Mouse (Mus musculus): ENCODE data around the gene Serinc2. TPM values are rescaled to one million over a fixed set of nuclear protein-coding genes. Genes with fewer than 3 reads are reported as not detected.

Gene Serinc2
- polyA plus RNA-seq (2016; fragmentation: Nextera tagmentation; extraction: Ambion mirVana) = 61.3 and 71.6 TPM in 2 replicates

GRCm38 (mm10) chr4:130279105-130279504 is at the start of gene Serinc2:
Gene Serinc2 (minus strand): TSS chr4:130279205.
- H3K9me3 ChIP-seq = no peaks in the 10 kb centered on the region
- no peaks in the 10 kb centered on the region for H3K36me3 ChIP-seq
- H3K4me1 ChIP-seq = peaks cover 5% of the 10 kb centered on the region; the same call in 1 of the 2 replicates
- 71% methylated on average over 2 of the region's 2 CpGs for WGBS
- ATAC-seq (ENCODE audit: low FRiP score, low read depth) = no peak
- H3K9ac ChIP-seq = no peak within 1 kb of the TSS
- 0 out of 2 replicates have a peak, but pooled peaks cover 7% of the 10 kb centered on the region for H3K27me3 ChIP-seq (replicated peaks)
- no peak within 1 kb of the TSS for H3K4me3 ChIP-seq
- no peak within 1 kb of the TSS for H3K27ac ChIP-seq
- no peak within 1 kb of the TSS for H3K4me2 ChIP-seq (replicated peaks)

GRCm38 (mm10) chr4:130327366-130327765 is 48.4 kb upstream of the Serinc2 start:
- H3K36me3 ChIP-seq = peaks cover 71% of the 10 kb centered on the region
- 87% methylated on average over 9 of the region's 9 CpGs for WGBS
- H3K4me1 ChIP-seq = no peaks in the 10 kb centered on the region
- H3K4me3 ChIP-seq = no peak overlapping the region
- no peak overlapping the region for H3K9ac ChIP-seq
- no peak overlapping the region for H3K27ac ChIP-seq
- ATAC-seq (ENCODE audit: low FRiP score, low read depth) = no peak
- H3K9me3 ChIP-seq = no peaks in the 10 kb centered on the region
- no peaks in the 10 kb centered on the region for H3K27me3 ChIP-seq (replicated peaks)
- H3K4me2 ChIP-seq (replicated peaks) = no peak overlapping the region

- Histone ChIP-seq H3K4me3 (no peak overlapping the region), H3K36me3 (peaks cover 74% of the 10 kb centered on the region), H3K27me3 (replicated peaks) (no peaks in the 10 kb centered on the region), H3K27ac (no peak overlapping the region), H3K9me3 (no peaks in the 10 kb centered on the region), H3K9ac (no peak overlapping the region), H3K4me1 (no peaks in the 10 kb centered on the region), H3K4me2 (replicated peaks) (no peak overlapping the region)
- ATAC-seq (ENCODE audit: low FRiP score, low read depth) = no peak
- 92% methylated on average over 2 of the region's 2 CpGs for WGBS
These were observed 46.4 kb upstream of the Serinc2 start for GRCm38 (mm10) chr4:130325446-130325845.

- peaks cover 76% of the 10 kb centered on the region for H3K36me3 ChIP-seq
- H3K27me3 ChIP-seq (replicated peaks) = no peaks in the 10 kb centered on the region
- H3K4me3 ChIP-seq = no peak overlapping the region
- H3K4me1 ChIP-seq = no peaks in the 10 kb centered on the region
- no peak overlapping the region for H3K9ac ChIP-seq
- WGBS = 90% methylated on average over 5 of the region's 5 CpGs
- H3K9me3 ChIP-seq = no peaks in the 10 kb centered on the region
- H3K27ac ChIP-seq = no peak overlapping the region
- H3K4me2 ChIP-seq (replicated peaks) = no peak overlapping the region
- ATAC-seq (ENCODE audit: low FRiP score, low read depth) = no peak
These were observed 44.6 kb upstream of the Serinc2 start for GRCm38 (mm10) chr4:130323607-130324006.

GRCm38 (mm10) chr4:130323165-130323564 is 44.2 kb upstream of the Serinc2 start:
- Histone ChIP-seq H3K9me3 (no peaks in the 10 kb centered on the region), H3K27ac (no peak overlapping the region), H3K9ac (no peak overlapping the region), H3K36me3 (peaks cover 76% of the 10 kb centered on the region), H3K27me3 (replicated peaks) (no peaks in the 10 kb centered on the region), H3K4me1 (no peaks in the 10 kb centered on the region), H3K4me3 (no peak overlapping the region), H3K4me2 (replicated peaks) (no peak overlapping the region)
- ATAC-seq (ENCODE audit: low FRiP score, low read depth) = no peak
- 88% methylated on average over 1 of the region's 1 CpGs for WGBS

- no peak overlapping the region for H3K4me3 ChIP-seq
- ATAC-seq (ENCODE audit: low FRiP score, low read depth) = no peak
- H3K36me3 ChIP-seq = peaks cover 77% of the 10 kb centered on the region
- H3K27me3 ChIP-seq (replicated peaks) = no peaks in the 10 kb centered on the region
- H3K9ac ChIP-seq = no peak overlapping the region
- 85% methylated on average over 7 of the region's 7 CpGs for WGBS
- no peak overlapping the region for H3K27ac ChIP-seq
- H3K9me3 ChIP-seq = no peaks in the 10 kb centered on the region
- H3K4me2 ChIP-seq (replicated peaks) = no peak overlapping the region
- no peaks in the 10 kb centered on the region for H3K4me1 ChIP-seq
These were observed 43.6 kb upstream of the Serinc2 start for GRCm38 (mm10) chr4:130322567-130322966.

- no peak for ATAC-seq (ENCODE audit: low FRiP score, low read depth)
- peaks cover 73% of the 10 kb centered on the region for H3K36me3 ChIP-seq
- H3K4me3 ChIP-seq = no peak overlapping the region
- no peak overlapping the region for H3K27ac ChIP-seq
- 98% methylated on average over 7 of the region's 7 CpGs for WGBS
- H3K4me1 ChIP-seq = no peaks in the 10 kb centered on the region
- no peaks in the 10 kb centered on the region for H3K9me3 ChIP-seq
- no peak overlapping the region for H3K4me2 ChIP-seq (replicated peaks)
- H3K9ac ChIP-seq = no peak overlapping the region
- H3K27me3 ChIP-seq (replicated peaks) = no peaks in the 10 kb centered on the region
These were observed 42.6 kb upstream of the Serinc2 start for GRCm38 (mm10) chr4:130321640-130322039.

GRCm38 (mm10) chr4:130319564-130319963 is 40.6 kb upstream of the Serinc2 start:
- ATAC-seq (ENCODE audit: low FRiP score, low read depth) = no peak
- no peaks in the 10 kb centered on the region for H3K4me1 ChIP-seq
- H3K36me3 ChIP-seq = peaks cover 70% of the 10 kb centered on the region
- 85% methylated on average over 7 of the region's 7 CpGs for WGBS
- no peak overlapping the region for H3K4me2 ChIP-seq (replicated peaks)
- H3K9me3 ChIP-seq = no peaks in the 10 kb centered on the region
- H3K27me3 ChIP-seq (replicated peaks) = no peaks in the 10 kb centered on the region
- no peak overlapping the region for H3K4me3 ChIP-seq
- no peak overlapping the region for H3K9ac ChIP-seq
- no peak overlapping the region for H3K27ac ChIP-seq

GRCm38 (mm10) chr4:130318122-130318521 is 39.1 kb upstream of the Serinc2 start:
- 63% methylated on average over 3 of the region's 3 CpGs for WGBS

GRCm38 (mm10) chr4:130316691-130317090 is 37.7 kb upstream of the Serinc2 start:
- 87% methylated on average over 10 of the region's 10 CpGs for WGBS

More at GRCm38 (mm10) chr4:130318122-130318521, 39.1 kb upstream of the Serinc2 start:
- H3K27me3 ChIP-seq (replicated peaks) = no peaks in the 10 kb centered on the region
- H3K27ac ChIP-seq = no peak overlapping the region
- ATAC-seq (ENCODE audit: low FRiP score, low read depth) = no peak
- H3K9ac ChIP-seq = no peak overlapping the region
- no peak overlapping the region for H3K4me2 ChIP-seq (replicated peaks)
- H3K4me1 ChIP-seq = no peaks in the 10 kb centered on the region
- H3K36me3 ChIP-seq = peaks cover 68% of the 10 kb centered on the region
- no peaks in the 10 kb centered on the region for H3K9me3 ChIP-seq
- no peak overlapping the region for H3K4me3 ChIP-seq

GRCm38 (mm10) chr4:130315771-130316527 is 36.9 kb upstream of the Serinc2 start:
- H3K9ac ChIP-seq = no peak overlapping the region
- H3K36me3 ChIP-seq = peaks cover 55% of the 10 kb centered on the region
- no peaks in the 10 kb centered on the region for H3K27me3 ChIP-seq (replicated peaks)
- no peaks in the 10 kb centered on the region for H3K9me3 ChIP-seq
- no peak for ATAC-seq (ENCODE audit: low FRiP score, low read depth)
- 81% methylated on average over 13 of the region's 13 CpGs for whole genome bisulfite sequencing
- H3K4me2 ChIP-seq (replicated peaks) = no peak overlapping the region
- H3K4me1 ChIP-seq = no peaks in the 10 kb centered on the region
- H3K27ac ChIP-seq = no peak overlapping the region
- no peak overlapping the region for H3K4me3 ChIP-seq

More at GRCm38 (mm10) chr4:130316691-130317090, 37.7 kb upstream of the Serinc2 start:
- H3K4me3 ChIP-seq = no peak overlapping the region
- no peaks in the 10 kb centered on the region for H3K9me3 ChIP-seq
- no peak for ATAC-seq (ENCODE audit: low FRiP score, low read depth)
- no peak overlapping the region for H3K9ac ChIP-seq
- H3K27ac ChIP-seq = no peak overlapping the region
- H3K36me3 ChIP-seq = peaks cover 58% of the 10 kb centered on the region
- no peaks in the 10 kb centered on the region for H3K27me3 ChIP-seq (replicated peaks)
- H3K4me2 ChIP-seq (replicated peaks) = no peak overlapping the region
- H3K4me1 ChIP-seq = no peaks in the 10 kb centered on the region

GRCm38 (mm10) chr4:130313552-130313951 is 34.5 kb upstream of the Serinc2 start:
- no peak for ATAC-seq (ENCODE audit: low FRiP score, low read depth)
- no peak overlapping the region for H3K27ac ChIP-seq
- peaks cover 44% of the 10 kb centered on the region for H3K36me3 ChIP-seq
- peaks cover 6% of the 10 kb centered on the region for H3K4me1 ChIP-seq
- H3K27me3 ChIP-seq (replicated peaks) = peaks cover 22% of the 10 kb centered on the region
- WGBS = 92% methylated on average over 4 of the region's 4 CpGs
- H3K4me2 ChIP-seq (replicated peaks) = no peak overlapping the region
- H3K9me3 ChIP-seq = no peaks in the 10 kb centered on the region
- no peak overlapping the region for H3K4me3 ChIP-seq
- H3K9ac ChIP-seq = no peak overlapping the region

GRCm38 (mm10) chr4:130312526-130312925 is 33.5 kb upstream of the Serinc2 start:
- Histone ChIP-seq H3K4me3 (no peak overlapping the region), H3K9me3 (no peaks in the 10 kb centered on the region), H3K36me3 (peaks cover 35% of the 10 kb centered on the region), H3K4me1 (peaks cover 16% of the 10 kb centered on the region), H3K9ac (no peak overlapping the region), H3K4me2 (replicated peaks) (no peak overlapping the region), H3K27me3 (replicated peaks) (peaks cover 31% of the 10 kb centered on the region), H3K27ac (no peak overlapping the region)
- 92% methylated on average over 3 of the region's 3 CpGs for WGBS
- no peak for ATAC-seq (ENCODE audit: low FRiP score, low read depth)
